Mouse (Mus musculus) CD4-positive, CD25-positive, alpha-beta regulatory T cell, adult 4 months (primary cell): ENCODE measurements around the gene Rasl10b. TPM values are rescaled to one million over a fixed set of nuclear protein-coding genes. Genes with fewer than 3 reads are reported as not detected.

Experiments used
- ATAC-seq: one replicate; pipeline ENCODE4 v1.8.0; 2017
- polyA plus RNA-seq, 2 experiments: library from polyadenylated mRNA; unstranded; fragments of 100-300 nt; shearing (Covaris generic); gene quantifications; one replicate each; pipeline ENCODE4 v1.2.1; 2017

Gene Rasl10b
- polyA plus RNA-seq, 2 experiments from 2014 or later, result not detected

- ATAC-seq, result no peak
Measured at GRCm38 (mm10) chr11:83437377-83437776, 28.4 kb downstream of the Rasl10b start, which contains the start of gene 1700020L24Rik. Gene 1700020L24Rik (plus strand): TSS chr11:83437677.

- no peak for ATAC-seq
Measured at GRCm38 (mm10) chr11:83439426-83440060, 30.6 kb downstream of the Rasl10b start.

GRCm38 (mm10) chr11:83440081-83441064, 31.4 kb downstream of the Rasl10b start:
- peak; percentile 91 for ATAC-seq

GRCm38 (mm10) chr11:83441235-83441634, 32.3 kb downstream of the Rasl10b start:
- ATAC-seq, result no peak

- ATAC-seq, result no peak
Measured at GRCm38 (mm10) chr11:83442596-83443267, 33.8 kb downstream of the Rasl10b start.

- ATAC-seq, result no peak
Measured at GRCm38 (mm10) chr11:83443824-83444223, 34.9 kb downstream of the Rasl10b start.

- peak; percentile 25 for ATAC-seq
Measured at GRCm38 (mm10) chr11:83445001-83445400, 36.1 kb downstream of the Rasl10b start.

GRCm38 (mm10) chr11:83447612-83448011, 38.7 kb downstream of the Rasl10b start:
- no peak for ATAC-seq

- no peak for ATAC-seq
Measured at GRCm38 (mm10) chr11:83448021-83448926, 39.3 kb downstream of the Rasl10b start.

GRCm38 (mm10) chr11:83448927-83449236, 39.9 kb downstream of the Rasl10b start:
- ATAC-seq, result no peak

DNA sequence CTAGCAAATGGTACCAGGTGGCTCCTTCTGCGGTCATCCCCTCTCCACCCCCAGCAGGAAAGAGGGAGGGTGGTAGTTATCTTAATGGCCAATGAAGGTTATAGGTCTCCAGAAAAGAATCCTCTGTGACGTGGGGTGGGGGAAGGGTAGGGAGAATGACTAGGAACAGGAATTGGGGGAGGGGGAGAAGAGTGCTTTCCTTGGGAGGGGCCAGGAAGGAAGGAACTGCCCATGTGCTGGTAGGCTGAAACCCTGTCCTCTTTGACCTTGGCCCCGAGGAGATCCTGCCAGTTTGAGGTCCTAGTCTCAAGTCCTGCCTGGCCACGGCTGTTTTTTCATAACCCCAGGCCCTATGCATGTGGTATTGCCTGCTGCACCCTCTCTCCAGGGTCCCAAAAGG, 40.4 kb downstream of the Rasl10b start:
- ATAC-seq, result no peak

- no peak for ATAC-seq
Measured at GRCm38 (mm10) chr11:83450550-83450949, 41.6 kb downstream of the Rasl10b start.

GRCm38 (mm10) chr11:83451281-83451680, 42.3 kb downstream of the Rasl10b start:
- no peak for ATAC-seq

GRCm38 (mm10) chr11:83454548-83454947, 45.6 kb downstream of the Rasl10b start:
- no peak for ATAC-seq

DNA sequence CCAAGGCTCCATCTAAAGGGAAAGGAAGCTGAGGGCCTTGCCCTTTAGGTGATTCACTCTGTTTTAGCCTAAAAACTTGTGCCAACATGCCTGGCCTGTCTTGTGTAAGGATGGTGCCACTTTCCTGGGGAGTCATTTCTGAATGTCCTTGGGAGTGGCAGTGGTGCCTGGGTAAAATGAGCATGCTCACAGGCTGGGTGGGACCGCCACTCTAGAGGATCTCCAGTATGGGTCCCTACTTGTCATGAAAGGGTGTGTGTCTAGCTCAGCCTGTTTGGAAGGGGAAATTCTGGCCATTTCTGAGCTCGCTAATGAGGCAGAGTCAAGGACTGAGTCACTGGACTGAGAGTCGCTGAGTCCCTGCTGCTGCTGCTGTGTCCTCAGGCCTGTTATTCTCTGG, 46.7 kb downstream of the Rasl10b start:
- ATAC-seq, result no peak

GRCm38 (mm10) chr11:83457257-83457656, 48.3 kb downstream of the Rasl10b start:
- no peak for ATAC-seq

GRCm38 (mm10) chr11:83457912-83458601, 49.1 kb downstream of the Rasl10b start:
- ATAC-seq, result no peak

DNA sequence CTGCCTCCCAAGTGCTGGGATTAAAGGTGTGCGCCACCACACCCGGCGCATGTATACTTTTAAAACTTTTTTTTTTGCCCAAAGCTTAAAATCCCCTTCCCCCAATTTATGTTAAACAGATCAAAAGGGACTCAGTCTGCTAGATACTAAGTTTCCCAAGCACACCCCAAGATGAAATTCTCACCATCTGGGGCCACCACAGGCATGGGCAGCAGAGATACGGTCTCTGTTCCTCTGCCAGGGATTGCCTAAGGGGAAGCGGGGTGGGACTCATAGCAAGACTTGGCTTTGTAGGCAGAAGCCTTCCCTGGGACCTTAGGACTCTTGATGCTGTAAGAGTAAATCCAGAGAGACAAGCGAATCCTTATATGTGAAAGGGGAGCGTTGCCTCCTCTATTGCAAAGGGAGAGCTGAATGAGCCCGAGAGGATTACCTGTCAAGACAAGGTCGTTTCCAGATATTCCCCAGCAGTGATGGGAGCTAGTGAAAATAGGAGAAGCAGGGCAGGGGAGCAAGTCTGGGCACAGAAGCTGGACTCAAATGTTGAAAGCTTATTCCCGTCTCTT, 52.6 kb downstream of the Rasl10b start:
- no peak for ATAC-seq

DNA sequence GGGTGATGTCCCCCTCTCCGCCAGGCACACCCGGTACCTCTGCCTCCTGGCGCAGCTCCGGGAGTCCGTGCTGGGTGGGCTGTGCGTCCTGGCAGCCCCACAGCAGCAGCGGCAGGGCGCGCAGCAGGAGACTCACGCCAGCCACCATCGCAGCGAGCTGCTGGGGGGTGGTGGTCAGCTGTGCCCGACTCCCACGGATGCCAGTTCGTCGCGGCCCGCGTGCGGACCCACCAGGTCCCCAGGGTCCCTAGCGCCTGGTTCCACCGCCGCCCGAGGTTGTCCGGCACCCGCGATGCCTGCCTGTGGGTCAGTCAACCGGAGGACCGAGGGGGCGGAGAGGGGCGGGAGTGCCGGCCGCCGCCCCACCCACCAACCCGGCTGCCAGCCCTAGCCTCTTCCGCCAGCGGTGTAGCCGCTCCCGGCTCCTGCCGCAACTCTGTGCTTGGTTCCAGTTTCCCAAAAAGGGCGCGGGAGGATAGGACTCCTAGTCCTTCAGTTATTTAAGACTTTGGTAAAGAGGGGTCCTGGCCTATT, 53.8 kb downstream of the Rasl10b start, which contains the start of gene Mmp28:
Gene Mmp28 (minus strand): TSS at position 361 of the 534 bp plus-strand sequence.
- ATAC-seq, result no peak

DNA sequence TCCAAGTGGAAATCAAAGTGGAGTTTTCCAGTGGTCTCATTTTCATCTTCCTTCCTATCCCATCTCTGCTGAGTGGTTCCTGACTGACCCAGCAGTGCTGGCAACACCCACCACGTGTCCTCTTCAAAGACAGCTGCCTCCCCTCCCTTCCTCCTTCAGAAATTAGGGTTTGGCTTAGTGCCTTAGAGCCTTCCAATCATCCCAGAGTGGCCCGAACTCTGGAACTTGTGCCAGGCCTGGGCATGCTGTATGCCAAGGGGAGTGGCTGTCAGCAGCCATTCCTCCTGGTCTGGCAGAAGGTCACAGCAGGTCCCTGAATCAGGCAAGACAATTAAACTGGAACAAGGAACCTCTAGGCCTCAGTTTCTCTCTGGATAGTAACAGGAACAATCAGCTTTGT, 57.0 kb downstream of the Rasl10b start:
- no peak for ATAC-seq
